Mouse (Mus musculus): ENCODE results near the gene Glra3.

Glra3 gene

GRCm38 (mm10) chr8:55939870-55940525, at the start of gene Glra3:
Glra3 (plus strand) TSS chr8:55940460.
- ATAC-seq (ENCODE audit: low TSS enrichment) = peak; percentile 97

GRCm38 (mm10) chr8:55906848-55907247, 33.4 kb upstream of the Glra3 start, which contains the start of gene Adam29:
Adam29 (minus strand) TSS chr8:55906948.
- ATAC-seq (ENCODE audit: low TSS enrichment) = no peak

DNA sequence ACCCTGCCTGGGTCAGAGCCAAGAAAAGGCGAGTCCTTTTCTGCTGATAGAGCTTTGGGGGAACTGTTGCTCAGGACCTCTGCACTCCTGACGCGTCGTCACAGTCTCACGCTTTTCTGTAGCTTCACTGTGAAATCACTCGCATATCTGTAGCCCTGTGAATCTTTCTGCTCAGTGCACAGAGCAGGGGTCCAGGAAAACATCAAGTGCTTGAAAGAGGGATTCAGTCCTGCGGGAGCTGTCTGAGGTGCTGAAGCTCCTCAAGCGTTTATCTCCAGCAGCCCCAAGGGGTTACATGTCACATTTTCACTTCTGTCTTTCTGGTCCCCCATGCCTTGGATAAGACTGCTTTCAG, 243 bp downstream of the Glra3 start:
- peak; percentile 82 for ATAC-seq (ENCODE audit: low TSS enrichment)

DNA sequence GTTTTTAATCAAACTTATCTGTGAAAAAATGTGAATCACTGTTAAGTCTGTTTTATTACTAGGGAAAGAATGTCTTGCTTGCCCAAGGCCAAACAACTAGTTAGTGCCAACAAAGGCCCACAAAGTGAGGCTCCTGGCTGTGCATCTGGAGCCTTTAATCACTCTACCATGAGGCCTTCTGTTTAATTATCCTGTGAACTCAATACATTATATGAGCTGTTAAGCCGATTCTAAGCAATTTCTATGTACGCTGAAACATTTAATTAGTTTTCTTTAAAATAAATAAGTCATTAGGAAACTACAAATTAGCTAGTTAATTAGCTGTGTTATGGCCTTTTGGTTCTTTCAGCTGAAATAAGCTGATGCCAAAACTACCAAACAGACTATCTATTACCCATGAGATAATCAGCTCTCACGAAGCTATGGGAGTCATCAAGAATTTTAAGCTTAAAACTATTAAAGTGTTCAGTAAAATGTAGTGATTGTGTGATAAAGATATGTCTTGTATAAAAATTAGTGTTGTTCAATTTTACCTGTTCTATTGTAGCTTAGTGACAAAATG, 24.6 kb downstream of the Glra3 start:
- no peak for ATAC-seq (ENCODE audit: low TSS enrichment)

DNA sequence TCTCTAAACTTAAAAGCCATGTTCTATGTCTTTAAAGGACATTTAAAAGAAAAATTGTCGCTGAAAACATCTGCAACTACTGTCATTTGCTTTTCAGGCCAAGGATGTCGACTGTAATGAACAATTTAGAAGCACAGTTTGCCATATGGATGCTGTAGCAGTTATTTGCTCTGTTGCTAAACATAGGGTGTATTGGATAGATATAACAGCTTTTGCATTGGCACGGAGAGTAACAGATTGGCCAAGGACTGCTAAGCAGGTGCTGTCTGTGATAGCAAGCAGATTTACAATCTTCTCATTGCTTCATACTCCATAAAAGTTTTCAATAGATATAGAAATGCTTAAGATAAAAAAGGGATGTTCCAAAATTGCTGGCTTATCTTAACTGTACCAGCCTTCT, 57.6 kb downstream of the Glra3 start:
- peak; percentile 95 for ATAC-seq (ENCODE audit: low TSS enrichment)

GRCm38 (mm10) chr8:56054324-56054723, 114.1 kb downstream of the Glra3 start:
- ATAC-seq (ENCODE audit: low TSS enrichment) = no peak

DNA sequence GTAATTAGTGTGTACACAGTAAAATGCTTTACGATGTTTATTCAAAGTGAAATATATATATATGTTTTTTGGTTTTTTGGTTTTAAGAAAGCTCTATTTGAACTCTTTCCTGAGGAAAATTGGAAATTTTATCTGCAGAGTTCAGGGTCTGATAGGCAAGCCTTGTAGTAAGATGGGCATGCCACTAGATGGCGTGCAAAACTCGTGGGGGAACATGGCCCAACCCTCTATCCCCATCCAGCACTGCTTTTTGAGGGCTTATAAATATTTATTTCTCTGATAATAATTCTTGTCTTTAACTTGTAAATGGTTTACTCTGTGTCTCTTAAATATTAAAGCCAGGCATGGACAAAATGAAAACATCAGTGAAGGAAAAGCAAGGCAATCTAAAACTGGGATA, 122.8 kb downstream of the Glra3 start:
- no peak; the same call in 1 of the 2 replicates for ATAC-seq (ENCODE audit: low TSS enrichment)

GRCm38 (mm10) chr8:56070486-56071254, 130.4 kb downstream of the Glra3 start:
- no peak for ATAC-seq (ENCODE audit: low TSS enrichment)

- no peak for ATAC-seq (ENCODE audit: low TSS enrichment)
These were observed 143.4 kb downstream of the Glra3 start for GRCm38 (mm10) chr8:56083654-56084053.

- ATAC-seq (ENCODE audit: low TSS enrichment) = no peak
These were observed 154.1 kb downstream of the Glra3 start for GRCm38 (mm10) chr8:56094385-56094784.

GRCm38 (mm10) chr8:56110296-56110695, 170.0 kb downstream of the Glra3 start:
- ATAC-seq (ENCODE audit: low TSS enrichment) = no peak

GRCm38 (mm10) chr8:56129357-56129756, 189.1 kb downstream of the Glra3 start:
- peak; percentile 99 for ATAC-seq (ENCODE audit: low TSS enrichment)

GRCm38 (mm10) chr8:56150697-56151096, 210.4 kb downstream of the Glra3 start:
- peak; percentile 52; the same call in 1 of the 2 replicates for ATAC-seq (ENCODE audit: low TSS enrichment)

GRCm38 (mm10) chr8:56151574-56151973, 211.3 kb downstream of the Glra3 start:
- no peak for ATAC-seq (ENCODE audit: low TSS enrichment)

DNA sequence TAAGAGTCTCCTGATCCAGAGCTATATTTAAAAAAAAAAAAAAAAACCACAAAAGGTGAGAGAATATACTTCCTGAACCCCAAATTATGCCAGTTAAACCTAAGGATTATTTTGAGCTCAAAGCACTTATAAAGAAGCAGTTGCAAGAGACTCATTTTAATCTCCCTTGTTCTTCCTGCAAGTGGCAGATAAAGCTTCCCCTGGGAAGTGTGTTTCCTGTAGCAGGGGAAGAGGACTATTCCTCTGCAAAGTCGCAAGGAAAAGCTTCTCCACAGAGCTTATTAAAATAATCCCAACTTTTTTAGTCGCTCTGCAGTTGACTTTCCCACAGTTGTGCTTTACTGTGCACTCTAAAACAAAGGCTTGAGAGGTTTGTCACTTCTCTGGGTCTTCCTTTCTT, 218.7 kb downstream of the Glra3 start:
- ATAC-seq (ENCODE audit: low TSS enrichment) = no peak
